Mouse (Mus musculus): ENCODE data around the gene Prelp.

Prelp gene

GRCm38 (mm10) chr1:133934354-133934963, 13.2 kb upstream of the Prelp start:
- in situ Hi-C loops (cut with MseI, MboI) = no loop called here

- in situ Hi-C loops (cut with MseI, MboI) = no loop called here
Measured at GRCm38 (mm10) chr1:133933301-133934195, 12.3 kb upstream of the Prelp start.

DNA sequence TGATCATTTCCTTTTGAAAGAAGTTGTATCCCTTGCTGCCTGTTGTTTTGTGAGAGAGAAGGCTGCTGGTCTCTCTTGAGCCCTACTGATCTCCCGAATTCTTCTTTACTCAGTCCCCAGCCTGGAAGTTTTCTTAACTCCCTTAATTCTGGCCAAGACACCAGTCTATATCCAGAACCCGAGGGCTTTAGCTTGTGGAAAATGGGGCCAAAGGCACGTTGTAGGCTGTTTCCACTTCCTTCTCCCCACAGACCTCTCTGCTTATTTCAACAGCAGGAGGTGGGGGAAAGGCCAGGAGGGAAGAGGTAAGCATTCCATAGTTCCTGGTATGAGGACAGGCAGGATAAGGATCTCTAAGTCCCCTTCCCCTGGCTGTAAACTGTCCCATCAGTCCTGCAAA, 8.8 kb upstream of the Prelp start:
- in situ Hi-C loops (cut with MseI, MboI) = no loop called here

- in situ Hi-C loops (cut with MseI, MboI) = no loop called here
Measured at GRCm38 (mm10) chr1:133925223-133925622, 4.0 kb upstream of the Prelp start.

DNA sequence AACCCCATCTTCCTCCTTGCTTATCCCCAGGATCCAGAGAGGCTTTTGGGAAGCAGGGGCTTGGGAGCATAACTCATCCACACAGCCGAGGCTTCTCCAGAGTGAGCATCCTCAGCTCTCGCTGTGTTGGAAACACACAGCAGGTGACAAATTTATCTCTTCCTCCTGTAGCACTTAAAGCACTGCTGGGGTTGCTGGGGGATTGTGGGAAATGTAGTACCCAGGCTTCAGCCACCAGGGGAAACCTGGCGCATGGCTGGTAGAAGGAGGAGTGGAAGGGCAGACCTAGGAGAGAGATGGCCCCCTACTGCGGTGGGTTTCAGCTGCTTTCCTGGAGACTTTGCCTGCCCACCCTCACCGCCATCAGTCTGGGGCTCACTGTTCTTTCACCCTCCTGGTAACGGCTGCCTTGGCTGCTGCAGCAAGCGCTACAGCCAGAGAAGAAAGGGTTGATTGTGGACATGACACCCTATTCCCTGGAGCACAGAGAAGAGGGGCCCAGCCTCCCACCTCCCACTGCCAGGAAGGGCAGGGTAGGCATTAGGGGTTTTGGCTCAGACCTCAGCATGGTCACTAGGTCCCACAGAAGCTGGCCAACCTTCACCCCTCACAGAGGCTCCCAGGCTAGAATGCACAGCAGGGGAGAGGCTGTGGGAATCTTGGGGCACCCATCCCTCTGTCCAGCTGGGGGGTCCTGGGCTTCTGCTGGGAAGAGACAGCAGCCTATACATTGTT, 3.1 kb upstream of the Prelp start:
- in situ Hi-C loops (cut with MseI, MboI) = no loop called here

GRCm38 (mm10) chr1:133923071-133923470, 1.9 kb upstream of the Prelp start:
- in situ Hi-C loops (cut with MseI, MboI) = no loop called here

DNA sequence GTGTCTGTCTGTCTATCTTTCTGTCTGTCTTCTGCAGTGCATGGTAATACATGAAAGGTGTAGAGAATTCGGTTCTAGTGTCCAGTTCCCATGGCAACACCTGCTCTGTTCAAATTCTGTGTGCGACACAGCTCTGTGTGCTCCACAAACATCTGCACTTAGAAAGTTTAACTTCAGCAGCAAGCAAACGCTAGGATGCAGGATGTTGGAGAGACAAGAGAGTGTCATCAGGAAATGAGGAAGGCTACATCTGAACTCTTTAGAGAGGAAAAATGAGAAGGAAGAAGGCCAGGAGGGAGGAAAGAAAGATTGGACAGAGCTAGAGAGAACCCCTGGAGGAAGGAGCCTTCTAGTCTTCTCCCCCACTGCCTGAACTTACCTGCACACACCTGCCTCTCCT, 338 bp downstream of the Prelp start:
- in situ Hi-C loops (cut with MseI, MboI) = no loop called here

DNA sequence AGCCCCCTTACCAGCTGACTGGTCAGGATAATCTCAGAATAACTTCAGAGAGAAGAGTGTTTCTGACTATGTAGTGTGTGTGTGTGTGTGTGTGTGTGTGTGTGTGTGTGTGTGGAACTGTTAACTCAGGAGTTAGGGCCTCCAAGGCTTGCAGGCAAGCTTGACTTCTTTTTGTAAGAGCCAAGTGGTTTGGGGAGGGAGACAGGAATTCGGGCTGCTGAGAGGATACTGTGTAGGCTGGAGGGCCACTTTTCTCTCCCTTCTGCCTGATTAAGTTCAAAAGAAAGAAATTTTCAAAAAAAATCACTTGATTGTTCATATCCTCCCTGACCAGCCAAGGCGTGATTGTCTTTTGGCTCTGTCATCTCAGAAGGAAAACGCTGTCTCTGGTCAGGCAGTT, 813 bp downstream of the Prelp start:
- in situ Hi-C loops (cut with MseI, MboI) = no loop called here

DNA sequence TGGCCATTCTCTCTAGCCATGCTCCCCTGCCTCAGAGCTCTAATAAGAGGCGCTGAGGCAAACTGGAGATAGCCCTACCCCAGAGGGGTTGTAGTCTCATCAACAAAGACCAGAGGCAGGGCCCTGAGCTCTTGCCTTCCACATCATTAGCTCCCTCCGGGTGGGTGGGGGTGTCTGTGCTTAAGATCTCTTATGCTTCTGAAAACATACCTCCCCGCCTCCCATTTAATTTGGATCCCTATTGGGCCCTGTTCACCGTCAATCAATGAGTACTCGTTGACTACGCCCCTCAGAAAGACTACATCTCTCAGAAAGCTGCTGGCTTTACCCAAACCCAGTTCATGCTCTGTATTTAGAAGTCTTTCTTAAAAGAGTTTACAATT, 3.1 kb downstream of the Prelp start:
- in situ Hi-C loops (cut with MseI, MboI) = no loop called here

DNA sequence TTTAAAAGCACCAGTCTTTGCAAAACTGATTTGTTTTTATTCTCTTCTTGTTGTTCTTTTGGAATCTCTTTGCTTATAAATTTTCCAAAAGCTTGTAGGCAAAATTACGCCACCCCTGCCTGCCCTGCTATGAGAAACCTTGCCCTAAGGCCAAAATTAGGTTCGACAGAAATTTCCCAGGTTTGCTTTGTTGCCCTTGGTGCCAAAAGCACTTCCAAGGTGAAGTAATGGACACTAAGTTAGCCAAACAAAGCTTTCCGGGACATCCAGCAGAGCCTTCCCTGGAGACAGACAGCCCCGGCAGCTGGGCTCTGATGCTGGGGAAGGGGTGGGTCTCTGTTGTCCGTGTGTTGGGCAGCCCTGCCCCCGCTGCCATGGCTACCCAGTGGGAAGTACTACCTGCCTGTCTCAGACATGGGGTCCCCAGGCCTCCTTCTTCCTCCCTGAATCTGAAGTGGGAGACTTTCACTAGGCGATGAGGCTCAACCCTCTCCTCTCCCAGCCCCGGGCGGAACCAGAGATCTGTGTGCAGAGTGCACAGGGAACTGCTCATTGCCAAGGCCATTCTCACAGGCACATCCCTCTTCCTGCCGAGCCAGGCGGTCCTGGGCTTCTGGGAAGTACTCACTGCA, 3.6 kb downstream of the Prelp start:
- in situ Hi-C loops (cut with MseI, MboI) = no loop called here

DNA sequence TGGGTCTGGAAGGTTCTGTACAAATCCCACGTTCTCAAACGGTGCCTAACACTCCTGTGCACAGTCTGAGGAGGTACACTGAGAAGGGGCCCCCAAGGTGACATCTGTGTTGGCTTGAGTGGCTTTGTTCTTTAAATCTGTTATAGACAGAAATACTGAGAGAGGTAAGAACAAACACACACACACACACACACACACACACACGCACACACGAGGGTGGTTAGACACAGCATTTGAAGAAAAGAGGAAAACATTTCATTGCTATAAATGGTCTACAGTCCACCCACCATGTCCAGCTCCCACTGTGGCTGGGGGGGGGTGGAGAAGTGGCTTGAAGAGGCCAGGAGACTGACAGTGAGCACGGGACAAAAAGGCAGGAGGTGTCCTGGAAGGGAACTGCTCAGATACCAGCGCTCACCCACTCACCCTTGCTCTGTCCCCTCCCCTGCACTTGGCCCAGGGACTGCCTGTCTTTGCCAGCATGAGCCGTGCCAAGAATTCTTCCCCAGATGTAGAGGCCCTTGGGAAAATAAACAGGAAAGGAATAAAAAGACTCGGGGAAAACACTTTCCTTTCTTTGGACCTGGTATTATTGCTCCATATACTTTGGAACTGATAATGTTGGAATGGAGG, 5.4 kb downstream of the Prelp start:
- in situ Hi-C loops (cut with MseI, MboI) = no loop called here

DNA sequence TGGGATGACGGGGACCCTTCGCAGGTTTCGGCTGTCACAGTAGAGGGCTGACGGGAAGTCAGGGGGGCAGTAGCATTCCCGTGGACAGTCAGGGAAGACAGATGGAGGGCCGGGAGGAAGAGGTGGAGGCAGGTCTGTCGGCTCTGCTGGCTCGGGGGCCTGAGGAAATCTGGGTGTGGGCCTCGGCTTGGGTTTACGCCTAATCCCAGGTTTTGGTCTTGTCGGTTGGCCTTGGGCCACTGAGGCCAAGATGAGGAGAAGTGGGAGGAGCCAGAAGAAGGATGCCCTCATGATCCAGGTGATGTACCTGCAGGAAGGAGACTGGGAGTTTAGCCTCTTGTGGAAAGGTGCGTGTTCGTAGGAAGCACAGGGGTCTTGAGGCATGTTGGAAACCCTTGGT, 6.1 kb downstream of the Prelp start:
- in situ Hi-C loops (cut with MseI, MboI) = no loop called here

DNA sequence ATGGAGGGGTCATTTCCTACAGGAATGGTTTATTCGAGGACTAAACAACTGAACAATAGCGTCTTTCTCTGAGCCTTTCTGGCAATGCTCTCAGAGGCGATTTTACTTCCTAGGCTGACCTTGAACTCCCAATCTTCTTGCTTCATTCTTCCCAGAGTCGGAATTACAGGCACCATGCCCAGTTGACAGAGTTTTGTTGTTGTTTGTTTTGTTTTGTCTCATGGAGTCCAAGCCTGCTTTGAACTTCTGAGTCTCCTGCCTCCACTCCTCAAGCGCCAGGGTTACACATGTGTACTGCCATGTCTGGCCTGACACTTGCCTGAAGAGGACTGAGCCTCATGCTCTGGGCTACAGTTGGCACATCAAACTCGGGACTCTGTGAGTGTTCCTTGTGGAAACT, 8.2 kb downstream of the Prelp start:
- in situ Hi-C loops (cut with MseI, MboI) = loop anchor here (5.0 kb wide), 2 partner anchors 129 to 134 kb away; no protein-coding TSS in a partner anchor

GRCm38 (mm10) chr1:133911456-133911855, 9.8 kb downstream of the Prelp start:
- in situ Hi-C loops (cut with MseI, MboI) = loop anchor here (5.0 kb wide), 2 partner anchors 131 to 136 kb away; no protein-coding TSS in a partner anchor

DNA sequence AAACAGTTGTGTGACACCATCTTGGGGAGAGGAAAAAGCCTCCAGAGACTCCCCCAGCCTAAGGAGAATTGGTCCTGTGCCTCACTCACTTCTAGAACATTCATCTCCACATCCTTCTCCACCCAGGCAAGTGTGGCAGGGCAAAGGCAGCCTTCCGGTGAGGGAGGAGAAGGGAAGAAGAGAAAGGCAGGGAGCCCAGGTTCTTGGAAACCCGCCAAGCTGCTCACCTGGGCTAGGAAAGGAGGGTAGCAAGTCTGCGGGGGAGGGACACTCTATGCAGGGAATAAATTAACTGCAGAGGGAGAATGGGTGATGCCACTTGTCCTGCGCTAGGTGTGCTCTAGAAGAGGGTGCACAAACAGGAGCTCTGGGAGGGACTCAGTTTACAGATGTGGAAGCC, 10.2 kb downstream of the Prelp start:
- in situ Hi-C loops (cut with MseI, MboI) = loop anchor here (5.0 kb wide), 2 partner anchors 131 to 136 kb away; no protein-coding TSS in a partner anchor

DNA sequence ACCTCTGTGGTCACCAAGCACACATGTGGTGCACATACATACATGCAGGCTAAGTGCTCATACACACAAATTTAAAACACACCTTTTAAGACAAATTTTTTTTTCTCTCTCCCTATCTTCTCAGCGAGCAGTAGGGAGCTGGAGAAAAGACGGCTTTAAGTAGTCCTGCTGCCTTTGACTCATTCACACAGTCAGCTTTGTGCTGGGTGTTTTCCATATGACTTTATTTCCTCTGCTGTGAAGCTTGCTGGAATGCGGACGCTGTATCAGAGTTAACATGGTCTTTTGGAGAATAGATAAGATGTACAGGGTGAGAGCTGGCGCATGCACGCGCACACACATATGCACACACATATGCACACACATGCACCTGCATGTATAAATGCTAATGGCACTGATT, 11.1 kb downstream of the Prelp start:
- in situ Hi-C loops (cut with MseI, MboI) = loop anchor here (5.0 kb wide), 2 partner anchors 132 to 137 kb away; no protein-coding TSS in a partner anchor

DNA sequence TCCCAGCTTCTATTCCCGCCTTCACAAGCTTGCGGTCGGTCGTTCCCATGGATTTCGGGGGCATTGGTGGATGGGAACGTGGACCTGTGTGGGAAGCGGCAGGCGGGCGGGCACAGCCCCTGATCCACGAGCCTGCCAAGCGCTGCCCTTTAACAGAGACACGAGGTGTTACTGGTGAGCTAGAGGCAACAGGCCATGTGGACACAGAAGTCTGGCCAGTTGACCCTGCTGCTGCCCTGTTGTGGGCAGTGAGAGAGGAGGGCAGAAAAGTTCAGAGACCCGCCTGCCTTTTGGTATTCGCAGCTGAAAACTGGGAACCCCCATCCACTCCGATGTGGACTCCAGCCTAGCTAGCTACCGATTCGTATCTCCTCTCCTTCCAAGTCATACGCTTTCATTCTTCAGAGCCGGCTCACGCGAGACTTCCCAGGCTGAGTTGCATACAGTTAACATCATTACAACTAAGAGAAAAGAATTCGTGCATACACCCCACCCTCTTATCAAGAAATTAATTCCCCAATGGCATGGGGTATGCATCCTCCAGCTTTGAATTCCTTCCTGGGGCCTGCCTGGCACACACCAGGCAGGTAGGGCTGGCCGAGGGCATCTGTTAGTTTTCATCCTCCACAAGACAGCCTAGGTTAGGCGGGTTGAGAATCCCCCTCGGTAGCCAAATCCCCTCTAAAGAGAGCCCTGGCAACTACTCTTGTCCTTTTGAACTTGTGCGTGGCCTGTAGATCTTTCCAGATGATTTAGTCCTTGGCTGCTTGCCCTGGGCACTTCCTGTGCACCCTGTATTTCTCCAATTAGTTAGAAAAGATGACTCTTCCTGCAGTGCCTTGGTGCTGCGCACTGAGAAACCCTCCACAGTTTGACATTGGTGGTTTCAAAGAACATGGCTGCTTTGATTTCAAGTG, 12.3 kb downstream of the Prelp start:
- in situ Hi-C loops (cut with MseI, MboI) = no loop called here

GRCm38 (mm10) chr1:133907949-133908658, 13.1 kb downstream of the Prelp start, which contains the start of gene Optc:
TSS of gene Optc (minus strand) at chr1:133907999.
- in situ Hi-C loops (cut with MseI, MboI) = no loop called here

DNA sequence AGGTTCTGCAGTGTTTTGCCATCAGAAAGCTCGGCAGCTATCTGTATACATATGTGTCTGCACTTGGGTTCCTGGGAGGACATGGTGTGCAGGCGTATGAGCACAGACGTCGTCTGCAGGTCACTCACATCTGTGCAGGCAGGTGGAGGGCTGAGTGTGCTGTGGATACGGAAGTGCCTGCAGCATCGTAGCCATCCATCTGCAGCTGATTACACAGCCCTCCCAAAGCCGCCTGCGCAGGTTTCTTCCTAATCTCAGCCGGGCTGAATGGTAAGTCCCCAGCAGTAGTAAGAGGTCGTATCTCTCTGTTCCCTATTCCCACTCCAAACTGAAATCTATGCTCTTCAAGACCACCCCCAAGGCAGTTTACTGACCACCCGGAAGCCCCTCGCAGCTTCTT, 14.8 kb downstream of the Prelp start:
- in situ Hi-C loops (cut with MseI, MboI) = no loop called here

Data from mouse trophoblast stem cell (cell line).